Comparison of ENCODE assay signal across 8 mouse cellular contexts in genomic region chr2:148406971-148407869, GRCm38 (mm10). TPM values are rescaled to one million over a fixed set of nuclear protein-coding genes. Genes with fewer than 3 reads are reported as not detected.
DNase-seq lines count a peak whose midpoint lies in the region; ATAC-seq and TF ChIP-seq lines count a peak whose summit lies in the region.

No protein-coding gene starts in this region.

- H3K9me3 ChIP-seq in E14TG2a.4 (ENCODE audit: low read length) = peaks cover 22% of the 10 kb centered on the region
- H3K9me3 ChIP-seq in intestine, embryonic 16.5 days (ENCODE audit: control insufficient read depth, low read length) = no peaks in the 10 kb centered on the region
- H3K9me3 ChIP-seq in lung, embryonic 15.5 days = no peaks in the 10 kb centered on the region

- peak overlapping the region; percentile 83 for H3K4me2 ChIP-seq in intestine, embryonic 16.5 days (ENCODE audit: low read depth, low read length)
- H3K4me2 ChIP-seq in lung, embryonic 15.5 days = peak overlapping the region; percentile 78

- ATAC-seq in intestine, embryonic 16.5 days = peak; percentile 39
- ATAC-seq in lung, embryonic 15.5 days (ENCODE audit: borderline replicate concordance, extremely low read depth, low FRiP score, low TSS enrichment) = peak; percentile 31; the same call in 1 of the 2 replicates
- ATAC-seq in neutrophil, adult 5-6 weeks (ENCODE audit: extremely low read depth, insufficient number of reproducible peaks, low FRiP score, poor library complexity, severe bottlenecking) = peak; percentile 34

- intact Hi-C loops in gastrocnemius, postnatal 14 days (cut with DNase I; ENCODE audit: low total_unique reads) = loop anchor here (5.0 to 10.0 kb wide), 4 partner anchors 130 to 285 kb away; no protein-coding TSS in a partner anchor

- peak overlapping the region; percentile 70 for H3K9ac ChIP-seq in intestine, embryonic 16.5 days (ENCODE audit: low read depth, low read length)
- peak overlapping the region; percentile 62 for H3K9ac ChIP-seq in lung, embryonic 15.5 days

- peak overlapping the region; percentile 63 for H3K4me3 ChIP-seq in E14TG2a.4 (replicated peaks; ENCODE audit: low read length)
- peak overlapping the region; percentile 54 for H3K4me3 ChIP-seq in intestine, embryonic 16.5 days (ENCODE audit: low read length)
- peak overlapping the region; percentile 57 for H3K4me3 ChIP-seq in lung, embryonic 15.5 days

- peak overlapping the region; percentile 71 for H3K27ac ChIP-seq in intestine, embryonic 16.5 days (ENCODE audit: low read length)
- peak overlapping the region; percentile 74 for H3K27ac ChIP-seq in lung, embryonic 15.5 days

- TF ChIP-seq CTCF in E14TG2a.4 (conservative IDR thresholded peaks at IDR 0.05; ENCODE audit: low read length) = no peak

- WGBS in intestine, embryonic 16.5 days = 8% methylated on average over 55 of the region's 55 CpGs
- 2% methylated on average over 55 of the region's 55 CpGs for WGBS in lung, embryonic 15.5 days

- peak; percentile 75 for DNase-seq in adrenal gland, postnatal 25 days
- peak; percentile 62 for DNase-seq in gastrocnemius, postnatal 14 days
- DNase-seq in left cerebral cortex, adult 11 months (ENCODE audit: low spot score) = no peak
- DNase-seq in left cerebral cortex, adult 8-10 months (ENCODE audit: low spot score in 2 of 2) = no peak

- H3K4me1 ChIP-seq in E14TG2a.4 (replicated peaks; ENCODE audit: low read depth, low read length) = peaks cover 29% of the 10 kb centered on the region
- peaks cover 20% of the 10 kb centered on the region for H3K4me1 ChIP-seq in intestine, embryonic 16.5 days (ENCODE audit: control insufficient read depth, insufficient read depth, low read length)
- H3K4me1 ChIP-seq in lung, embryonic 15.5 days = peaks cover 53% of the 10 kb centered on the region

- peaks cover 43% of the 10 kb centered on the region for H3K27me3 ChIP-seq in E14TG2a.4 (ENCODE audit: insufficient read depth, low read length)
- peaks cover 7% of the 10 kb centered on the region; the same call in 1 of the 2 replicates for H3K27me3 ChIP-seq in intestine, embryonic 16.5 days (replicated peaks; ENCODE audit: control insufficient read depth, insufficient read depth, low read length)
- no peaks in the 10 kb centered on the region for H3K27me3 ChIP-seq in lung, embryonic 15.5 days

- peaks cover 4% of the 10 kb centered on the region; the same call in 1 of the 2 replicates for H3K36me3 ChIP-seq in E14TG2a.4 (ENCODE audit: insufficient read depth, low read length)
- no peaks in the 10 kb centered on the region for H3K36me3 ChIP-seq in intestine, embryonic 16.5 days (ENCODE audit: control insufficient read depth, insufficient read depth, low read length)
- peaks cover 4% of the 10 kb centered on the region; the same call in 1 of the 2 replicates for H3K36me3 ChIP-seq in lung, embryonic 15.5 days

RNA-seq across cellular contexts. Expression of gene Thbd, which starts 0.8 kb away (rescaled TPM):
- total RNA-seq in adrenal gland, postnatal 25 days (2021) = 16.3 and 17.7 TPM in 2 replicates
- total RNA-seq in gastrocnemius, postnatal 14 days (2021) = 10 to 100 TPM; 19.3 to 27.9 TPM
- 46.6 and 46.8 TPM in 2 replicates for polyA plus RNA-seq in intestine, embryonic 16.5 days (2015; fragmentation: Nextera tagmentation; extraction: Ambion mirVana)
- polyA plus RNA-seq in lung, embryonic 15.5 days (2015; fragmentation: Nextera tagmentation; extraction: Ambion mirVana) = 98.0 and 102 TPM in 2 replicates
- 17.3 and 18.0 TPM in 2 replicates for total RNA-seq in neutrophil, adult 5-6 weeks (2017)
- total RNA-seq in left cerebral cortex, adult 8-10 months (2022) = 10 to 100 TPM in 2 of 4 experiments, 1 to 10 TPM in 2; 8.2 to 10.4 (median 9.9) TPM

RNA-seq across cellular contexts. Expression of gene Sstr4, which starts 12.1 kb away (rescaled TPM):
- not detected in 2 replicates for total RNA-seq in adrenal gland, postnatal 25 days (2021)
- under 1 TPM; 0.20 to 0.43 TPM for total RNA-seq in gastrocnemius, postnatal 14 days (2021)
- 1.6 and 1.8 TPM in 2 replicates for polyA plus RNA-seq in intestine, embryonic 16.5 days (2015; fragmentation: Nextera tagmentation; extraction: Ambion mirVana)
- 2.9 and 3.0 TPM in 2 replicates for polyA plus RNA-seq in lung, embryonic 15.5 days (2015; fragmentation: Nextera tagmentation; extraction: Ambion mirVana)
- total RNA-seq in neutrophil, adult 5-6 weeks (2017) = 2.0 and 3.6 TPM in 2 replicates
- 10 to 100 TPM; 26.8 to 33.4 (median 27.4) TPM for total RNA-seq in left cerebral cortex, adult 8-10 months (2022)

RNA-seq across cellular contexts. Expression of gene Cd93, which starts 36.1 kb away (rescaled TPM):
- 26.4 and 29.0 TPM in 2 replicates for total RNA-seq in adrenal gland, postnatal 25 days (2021)
- 10 to 100 TPM; 60.5 to 73.6 TPM for total RNA-seq in gastrocnemius, postnatal 14 days (2021)
- 8.3 and 9.0 TPM in 2 replicates for polyA plus RNA-seq in intestine, embryonic 16.5 days (2015; fragmentation: Nextera tagmentation; extraction: Ambion mirVana)
- polyA plus RNA-seq in lung, embryonic 15.5 days (2015; fragmentation: Nextera tagmentation; extraction: Ambion mirVana) = 33.4 and 35.4 TPM in 2 replicates
- total RNA-seq in neutrophil, adult 5-6 weeks (2017) = 15.1 and 15.7 TPM in 2 replicates
- 1 to 10 TPM; 3.2 to 4.4 (median 3.3) TPM for total RNA-seq in left cerebral cortex, adult 8-10 months (2022)

Comparison
In these comparisons a context has a peak if more than half of its experiments do, and no peak if none do; other contexts are left out.
1. DNase-seq: peak in adrenal gland, postnatal 25 days (single experiment) and gastrocnemius, postnatal 14 days (single experiment); none in left cerebral cortex, adult 11 months (single experiment) and left cerebral cortex, adult 8-10 months (0 of 2).
2. Peak in every context shown above with its lines, with median percentiles within 50 percentile points of each other: H3K4me3 ChIP-seq and ATAC-seq.